Mouse (Mus musculus) MEL (cell line): ENCODE measurements around the gene Babam2. TPM values are rescaled to one million over a fixed set of nuclear protein-coding genes. Genes with fewer than 3 reads are reported as not detected.

ENCODE experiments used
- DNase-seq: peaks from one replicate; pipeline ENCODE4 v3.0.0; 2011; ENCODE audit warnings: low read depth, low spot score
- H3K27ac ChIP-seq: 2 replicates; pipeline ENCODE4 v1.5.1; 2012; ENCODE audit warnings: low read depth, mild to moderate bottlenecking, control low read depth, low read length, moderate library complexity; ENCODE audit not compliant: control insufficient read depth
- H3K27me3 ChIP-seq, 2 experiments: fragments of 150-350 bp in 1 of 2; sonication (generic) in 1 of 2; 2 replicates each; pipeline ENCODE4 v1.6.1; 2012; ENCODE audit warnings: low read length in 2 of 2, mild to moderate bottlenecking in 2 of 2, improper control_type of control experiment in 1 of 2, moderate library complexity in 1 of 2; ENCODE audit not compliant: insufficient read depth in 2 of 2, control insufficient read depth in 1 of 2
- H3K36me3 ChIP-seq, 2 experiments: 2 replicates each; pipeline ENCODE4 v1.6.1; 2012 to 2014; ENCODE audit warnings: low read length in 2 of 2, improper control_type of control experiment in 1 of 2, inconsistent platforms in 1 of 2, mild to moderate bottlenecking in 1 of 2; ENCODE audit not compliant: insufficient read depth in 2 of 2, control insufficient read depth in 1 of 2
- H3K4me1 ChIP-seq, 2 experiments: fragments of 150-350 bp in 1 of 2; sonication (generic) in 1 of 2; 2 replicates each; pipeline ENCODE4 v1.6.1; 2012; ENCODE audit warnings: low read length in 2 of 2, improper control_type of control experiment in 1 of 2, mild to moderate bottlenecking in 1 of 2; ENCODE audit not compliant: insufficient read depth in 2 of 2, control insufficient read depth in 1 of 2
- H3K4me3 ChIP-seq, 2 experiments: fragments of 150-350 bp in 1 of 2; sonication (generic) in 1 of 2; 2 replicates each; pipeline ENCODE4 v1.5.1; 2012; ENCODE audit warnings: low read depth in 2 of 2, low read length in 2 of 2, mild to moderate bottlenecking in 2 of 2, moderate library complexity in 2 of 2, control low read depth in 1 of 2, improper control_type of control experiment in 1 of 2; ENCODE audit not compliant: control insufficient read depth in 1 of 2, insufficient read depth in 1 of 2
- H3K79me2 ChIP-seq: 2 replicates; pipeline ENCODE4 v1.6.1; 2012; ENCODE audit warnings: mild to moderate bottlenecking, low read length, moderate library complexity; ENCODE audit not compliant: control insufficient read depth, poor library complexity, insufficient read depth
- H3K9ac ChIP-seq: 2 replicates; pipeline ENCODE4 v1.6.1; 2012; ENCODE audit warnings: low read depth, mild to moderate bottlenecking, control low read depth, low read length, moderate library complexity; ENCODE audit not compliant: control insufficient read depth, poor library complexity, severe bottlenecking
- H3K9me3 ChIP-seq: fragments of 150-350 bp; sonication (generic); replicated peaks from 2 replicates; pipeline ENCODE4 v1.6.1; 2012; ENCODE audit warnings: mild to moderate bottlenecking, low read length, improper control_type of control experiment, moderate library complexity; ENCODE audit not compliant: insufficient read depth
- CHD1 ChIP-seq: IDR thresholded peaks from 2 replicates; pipeline ENCODE4 v1.6.1; 2012; ENCODE audit warnings: low read depth, mild to moderate bottlenecking, inconsistent platforms, low read length, improper control_type of control experiment
- E2F4 ChIP-seq: IDR thresholded peaks from 2 replicates; pipeline ENCODE4 v1.6.1; 2011; ENCODE audit warnings: low read depth, low read length, improper control_type of control experiment, borderline replicate concordance
- ELF1 ChIP-seq: IDR thresholded peaks from 2 replicates; pipeline ENCODE4 v1.6.1; 2014; ENCODE audit warnings: low read depth, mild to moderate bottlenecking, inconsistent platforms, low read length, improper control_type of control experiment, moderate library complexity
- ETS1 ChIP-seq: IDR thresholded peaks from 2 replicates; pipeline ENCODE4 v1.6.1; 2012; ENCODE audit warnings: low read depth, mild to moderate bottlenecking, inconsistent platforms, low read length, improper control_type of control experiment, moderate library complexity
- GABPA ChIP-seq: IDR thresholded peaks from 2 replicates; pipeline ENCODE4 v1.6.1; 2012; ENCODE audit warnings: low read depth, mild to moderate bottlenecking, inconsistent platforms, low read length, improper control_type of control experiment, moderate library complexity
- GATA1 ChIP-seq: IDR thresholded peaks from 2 replicates; pipeline ENCODE4 v1.6.1; 2011; ENCODE audit warnings: low read depth, low read length, improper control_type of control experiment
- HCFC1 ChIP-seq: IDR thresholded peaks from 2 replicates; pipeline ENCODE4 v1.6.1; 2012; ENCODE audit warnings: low read depth, mild to moderate bottlenecking, inconsistent platforms, low read length, improper control_type of control experiment, moderate library complexity
- MAFK ChIP-seq: IDR thresholded peaks from 2 replicates; pipeline ENCODE4 v1.6.1; 2011; ENCODE audit warnings: low read depth, mild to moderate bottlenecking, low read length, improper control_type of control experiment, borderline replicate concordance
- MAZ ChIP-seq: IDR thresholded peaks from 2 replicates; pipeline ENCODE4 v1.6.1; 2012; ENCODE audit warnings: low read depth, mild to moderate bottlenecking, inconsistent platforms, low read length, improper control_type of control experiment
- MXI1 ChIP-seq: IDR thresholded peaks from 2 replicates; pipeline ENCODE4 v1.6.1; 2011; ENCODE audit warnings: mild to moderate bottlenecking, low read depth, low read length, improper control_type of control experiment
- NELFE ChIP-seq: IDR thresholded peaks from 2 replicates; pipeline ENCODE4 v1.6.1; 2011; ENCODE audit warnings: low read depth, low read length, improper control_type of control experiment
- NRF1 ChIP-seq: IDR thresholded peaks from 2 replicates; pipeline ENCODE4 v1.6.1; 2014; ENCODE audit warnings: low read depth, mild to moderate bottlenecking, inconsistent platforms, low read length, improper control_type of control experiment, moderate library complexity; ENCODE audit not compliant: poor library complexity, insufficient read depth, severe bottlenecking
- POLR2A ChIP-seq, 2 experiments: IDR thresholded peaks; 2 replicates each; pipeline ENCODE4 v1.6.1; 2011 to 2012; ENCODE audit warnings: low read length in 2 of 2, mild to moderate bottlenecking in 2 of 2, control low read depth in 1 of 2, improper control_type of control experiment in 1 of 2, low read depth in 1 of 2, moderate library complexity in 1 of 2; ENCODE audit not compliant: control insufficient read depth in 1 of 2, insufficient read depth in 1 of 2, poor library complexity in 1 of 2
- POLR2AphosphoS2 ChIP-seq: IDR thresholded peaks from 2 replicates; pipeline ENCODE4 v1.6.1; 2011; ENCODE audit warnings: low read length, improper control_type of control experiment
- RCOR1 ChIP-seq: IDR thresholded peaks from 2 replicates; pipeline ENCODE4 v1.6.1; 2012; ENCODE audit warnings: low read depth, mild to moderate bottlenecking, inconsistent platforms, low read length, improper control_type of control experiment
- SMC3 ChIP-seq: IDR thresholded peaks from 2 replicates; pipeline ENCODE4 v1.6.1; 2011; ENCODE audit warnings: low read depth, low read length, improper control_type of control experiment
- TAL1 ChIP-seq: IDR thresholded peaks from 2 replicates; pipeline ENCODE4 v1.6.1; 2012; ENCODE audit warnings: mild to moderate bottlenecking, inconsistent platforms, low read length, moderate library complexity, mixed read lengths
- TBP ChIP-seq: IDR thresholded peaks from 2 replicates; pipeline ENCODE4 v1.8.0; 2011; ENCODE audit warnings: low read depth, low read length, improper control_type of control experiment
- USF2 ChIP-seq, 2 experiments: IDR thresholded peaks; 2 replicates each; pipeline ENCODE4 v1.6.1; 2011 to 2012; ENCODE audit warnings: improper control_type of control experiment in 2 of 2, low read length in 2 of 2, borderline replicate concordance in 1 of 2, inconsistent platforms in 1 of 2, low read depth in 1 of 2, mild to moderate bottlenecking in 1 of 2; ENCODE audit not compliant: insufficient read depth in 1 of 2
- ZC3H11A ChIP-seq: IDR thresholded peaks from 2 replicates; pipeline ENCODE4 v1.6.1; 2012; ENCODE audit warnings: low read depth, mild to moderate bottlenecking, inconsistent platforms, low read length, improper control_type of control experiment
- ZKSCAN1 ChIP-seq: IDR thresholded peaks from 2 replicates; pipeline ENCODE4 v1.6.1; 2012; ENCODE audit warnings: low read depth, mild to moderate bottlenecking, inconsistent platforms, low read length, improper control_type of control experiment, moderate library complexity
- ZNF384 ChIP-seq: IDR thresholded peaks from 2 replicates; pipeline ENCODE4 v1.6.1; 2012; ENCODE audit warnings: low read depth, mild to moderate bottlenecking, inconsistent platforms, low read length, improper control_type of control experiment
- polyA plus RNA-seq, 2 experiments: library from polyadenylated mRNA; stranded (reverse) in 1 of 2; unstranded in 1 of 2; fragments of >175 nt in 1 of 2; fragments of >200 nt in 1 of 2; gene quantifications; 2 replicates each; pipeline versions ENCODE4 v1.2.1 to v1.2.4; 2012; ENCODE audit warnings: low replicate concordance in 2 of 2, low read depth in 1 of 2; ENCODE audit not compliant: insufficient read length in 2 of 2, insufficient read depth in 1 of 2, missing spikeins in 1 of 2
- total RNA-seq: library from RNA; depleted of rRNA; stranded (reverse); fragments of 300-350 nt; gene quantifications from 2 replicates; pipeline ENCODE4 v1.2.3, GENCODE M21; 2012

Babam2 gene
- total and polyA plus RNA-seq, 3 experiments: 43.3 to 86.6 TPM; not detected in 1

DNA sequence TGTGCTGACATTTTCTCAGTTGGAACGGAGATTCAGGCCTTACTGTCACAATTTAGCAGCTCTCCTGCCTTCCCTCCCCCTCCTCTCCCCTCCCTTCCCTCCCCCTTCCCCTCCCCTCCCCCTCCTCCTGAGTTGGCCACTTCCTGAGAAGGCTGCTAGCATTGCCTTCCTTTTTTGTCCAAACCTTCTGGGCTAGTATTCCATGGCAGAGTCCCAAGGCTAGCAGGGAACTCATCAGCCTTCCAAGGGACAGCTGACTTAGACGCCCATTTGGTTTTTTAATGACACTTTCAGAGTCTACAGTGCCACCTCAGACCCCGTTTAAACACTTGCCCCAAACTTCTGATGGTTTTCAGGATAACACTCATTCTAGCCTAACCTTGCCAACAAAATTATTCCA, 430.4 kb downstream of the Babam2 start:
- H3K4me1 ChIP-seq: no peaks in the 10 kb centered on the region
- TF ChIP-seq SMC3 (no peak), CHD1 (no peak), ETS1 (no peak), E2F4 (no peak), GATA1 (no peak), POLR2AphosphoS2 (no peak), NRF1 (no peak), HCFC1 (no peak), GABPA (no peak), ZC3H11A (no peak), RCOR1 (no peak), ELF1 (no peak), ZKSCAN1 (no peak), USF2 (IDR thresholded peaks at IDR 0.05; ENCODE audit: borderline replicate concordance in 1 of 2, insufficient read depth in 1 of 2, low read depth in 1 of 2, low read length in 2 of 2) (no peak), ZNF384 (no peak), TAL1 (no peak), MAZ (no peak)
- TF ChIP-seq, all 39 proteins: peak for 0
- Histone ChIP-seq H3K27ac (no peak overlapping the region), H3K9ac (no peak overlapping the region), H3K36me3 (no peaks in the 10 kb centered on the region), H3K4me3 (no peak overlapping the region), H3K79me2 (no peaks in the 10 kb centered on the region), H3K27me3 (peaks cover under 1 to 3% of the 10 kb centered on the region in 2 experiments; a peak in 1 of 4 replicates), H3K9me3 (no peaks in the 10 kb centered on the region)
- DNase-seq: no peak

- Histone ChIP-seq H3K9me3 (no peaks in the 10 kb centered on the region), H3K4me1 (peaks cover 0 to 8% of the 10 kb centered on the region in 2 experiments; a peak in 1 of 4 replicates), H3K27me3 (0 out of 4 replicates have a peak, but pooled peaks cover 0 to 1% of the 10 kb centered on the region in 2 experiments), H3K4me3 (peak overlapping the region in 1 of 2 experiments; percentile 53; a peak in 1 of 4 replicates), H3K9ac (peak overlapping the region; percentile 38; the same call in 1 of the 2 replicates), H3K27ac (no peak overlapping the region), H3K79me2 (peaks cover 17% of the 10 kb centered on the region), H3K36me3 (peaks cover 0 to 11% of the 10 kb centered on the region in 2 experiments; a peak in 1 of 4 replicates)
- no peak for TF ChIP-seq ELF1
- TF ChIP-seq POLR2A (IDR thresholded peaks at IDR 0.05; ENCODE audit: control insufficient read depth in 1 of 2, insufficient read depth in 1 of 2, low read depth in 1 of 2, low read length in 2 of 2, poor library complexity in 1 of 2): no peak
- TF ChIP-seq USF2 (IDR thresholded peaks at IDR 0.05; ENCODE audit: borderline replicate concordance in 1 of 2, insufficient read depth in 1 of 2, low read depth in 1 of 2, low read length in 2 of 2): no peak
- TF ChIP-seq ETS1: no peak
- TF ChIP-seq RCOR1: no peak
- TF ChIP-seq ZNF384: no peak
- TF ChIP-seq NELFE: no peak
- TF ChIP-seq MXI1: no peak
- no peak for TF ChIP-seq ZKSCAN1
- TF ChIP-seq MAFK: no peak
- TF ChIP-seq TBP: no peak
- DNase-seq: peak; percentile 24
Observed at GRCm38 (mm10) chr5:32132971-32133501, 435.6 kb downstream of the Babam2 start.
